Mouse (Mus musculus) frontal cortex, postnatal 36 days (tissue): ENCODE measurements around the gene Add1.

Experiments
- DNase-seq, 2 experiments: peaks; one replicate each; pipeline ENCODE4 v3.0.0; 2022; ENCODE audit warnings: low spot score in 2 of 2

Add1 gene

DNA sequence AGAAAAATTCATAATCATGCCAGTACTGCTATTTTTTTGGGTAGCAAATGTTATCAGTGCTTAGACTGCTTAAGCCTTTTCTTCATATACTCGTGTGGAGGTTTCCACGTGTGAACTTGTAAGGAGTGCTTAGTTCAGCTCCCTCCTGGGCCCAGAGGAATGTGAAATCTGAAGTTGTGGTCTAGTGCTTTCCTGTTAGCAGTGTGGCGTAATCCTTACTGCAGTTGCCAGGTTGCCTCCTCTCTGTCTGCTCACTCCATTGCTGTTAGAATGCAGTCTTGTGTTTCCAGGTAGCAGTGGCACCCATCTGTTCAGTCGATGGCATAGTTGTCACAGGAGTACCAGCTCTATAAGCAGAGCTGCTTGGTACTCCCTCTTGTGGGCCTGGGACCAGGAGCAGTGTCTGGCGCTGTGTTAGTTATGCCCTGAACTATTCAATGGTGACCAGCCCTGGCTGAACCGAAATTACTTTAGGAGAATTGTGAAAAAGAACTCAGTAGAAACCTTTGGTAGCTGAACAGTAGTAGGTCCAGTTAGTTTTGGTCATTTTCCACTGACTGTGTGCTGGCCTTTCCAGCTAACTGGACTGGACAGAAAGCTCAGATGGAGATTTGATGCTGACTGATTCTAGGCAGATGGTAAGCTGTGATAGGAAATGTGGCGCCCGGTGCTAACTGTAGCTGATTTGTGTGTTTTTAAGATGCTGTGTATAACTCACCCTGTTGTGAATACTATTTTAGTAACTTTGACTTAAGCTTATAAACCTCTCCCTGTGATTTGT lies 33.8 kb downstream of the Add1 start:
- DNase-seq, result no peak

- DNase-seq, result no peak
These were observed 34.8 kb downstream of the Add1 start for GRCm38 (mm10) chr5:34608226-34608625.

- no peak for DNase-seq
These were observed 36.5 kb downstream of the Add1 start for GRCm38 (mm10) chr5:34609966-34610365.

- DNase-seq, result no peak
These were observed 59.5 kb downstream of the Add1 start for GRCm38 (mm10) chr5:34632996-34633395.

- DNase-seq, result no peak
These were observed 60.2 kb downstream of the Add1 start for GRCm38 (mm10) chr5:34633641-34634040.

DNA sequence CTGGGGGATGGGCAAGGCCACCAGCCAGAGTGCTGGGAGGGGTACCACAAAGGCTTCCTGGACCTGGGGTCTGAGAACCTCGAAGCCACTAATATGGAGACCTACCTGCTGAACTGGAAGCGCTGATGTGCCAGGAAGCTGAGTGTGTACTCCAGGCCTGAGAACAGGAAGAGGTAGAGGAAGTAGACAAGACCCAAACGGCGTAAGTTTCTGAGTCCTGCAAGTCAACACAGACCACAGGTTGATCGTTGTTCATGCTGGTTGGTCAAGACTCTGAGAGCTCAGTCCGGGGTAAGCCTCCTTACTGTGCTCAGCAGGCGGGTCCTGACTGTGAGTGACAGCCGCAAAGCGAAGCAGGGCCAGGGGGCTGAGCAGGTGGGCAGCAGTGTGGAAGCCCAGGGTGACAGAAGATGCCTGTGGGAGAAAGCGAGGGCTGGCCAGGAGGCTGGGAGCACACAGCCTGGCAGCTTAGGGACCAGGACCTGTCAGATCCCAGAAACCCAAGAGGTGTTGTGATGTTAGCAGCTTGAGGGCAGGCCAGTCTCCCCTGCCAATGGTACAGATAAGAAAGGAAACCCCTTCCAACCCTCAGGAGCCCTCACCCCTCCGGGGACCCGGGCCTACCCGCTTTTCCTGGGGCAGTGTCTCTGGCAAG lies 61.4 kb downstream of the Add1 start:
- no peak for DNase-seq

- DNase-seq, result no peak
These were observed 62.3 kb downstream of the Add1 start for GRCm38 (mm10) chr5:34635665-34636192.

DNA sequence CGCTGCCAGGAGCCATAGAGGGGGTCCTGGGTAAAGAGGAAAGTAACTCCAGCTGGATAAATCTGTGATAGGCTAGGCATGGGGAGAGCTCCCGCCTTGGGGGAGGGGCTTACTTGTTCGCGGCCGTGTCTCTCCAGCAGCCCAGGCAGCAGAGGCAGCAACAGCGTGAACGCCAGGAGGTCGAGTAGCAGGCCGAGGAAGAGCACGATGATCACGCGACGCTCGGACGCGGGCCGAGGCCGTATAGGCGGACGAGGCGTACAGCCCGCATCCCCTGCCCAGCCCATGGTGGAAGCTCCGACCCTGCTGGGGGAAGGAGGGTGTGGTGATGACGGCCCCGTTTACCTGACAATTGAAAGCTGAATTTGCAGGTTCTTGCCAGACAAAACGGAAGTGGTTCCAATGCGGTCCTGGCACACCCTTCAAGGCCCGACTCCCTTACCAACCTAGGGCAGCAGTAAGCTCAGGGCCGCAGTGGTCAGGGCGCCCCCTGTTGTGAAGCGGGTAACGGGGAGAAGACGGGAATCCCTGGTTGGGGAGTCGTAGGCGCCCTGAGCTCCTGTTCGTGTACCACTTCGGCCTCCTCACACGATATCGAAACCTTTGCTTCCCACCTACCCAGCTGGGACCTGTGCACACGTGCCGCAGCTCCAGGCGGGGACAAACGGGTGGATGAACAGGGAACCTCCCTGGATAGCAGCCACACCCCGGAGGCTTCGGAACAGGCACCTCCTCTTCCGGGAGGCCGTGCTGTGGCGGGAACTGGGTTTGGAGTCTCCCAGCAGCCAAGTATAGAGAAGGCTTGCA lies 63.2 kb downstream of the Add1 start, which contains the start of gene Mfsd10:
Mfsd10 (minus strand) TSS at position 732 of the 807 bp plus-strand sequence.
- peak; percentile 75 to 80 for DNase-seq

- DNase-seq, result no peak
These were observed 64.2 kb downstream of the Add1 start for GRCm38 (mm10) chr5:34637591-34638156.

- no peak for DNase-seq
These were observed 68.5 kb downstream of the Add1 start for GRCm38 (mm10) chr5:34641991-34642390.

- DNase-seq, result peak; percentile 59 to 71
These were observed 69.5 kb downstream of the Add1 start for GRCm38 (mm10) chr5:34642932-34643331.

DNA sequence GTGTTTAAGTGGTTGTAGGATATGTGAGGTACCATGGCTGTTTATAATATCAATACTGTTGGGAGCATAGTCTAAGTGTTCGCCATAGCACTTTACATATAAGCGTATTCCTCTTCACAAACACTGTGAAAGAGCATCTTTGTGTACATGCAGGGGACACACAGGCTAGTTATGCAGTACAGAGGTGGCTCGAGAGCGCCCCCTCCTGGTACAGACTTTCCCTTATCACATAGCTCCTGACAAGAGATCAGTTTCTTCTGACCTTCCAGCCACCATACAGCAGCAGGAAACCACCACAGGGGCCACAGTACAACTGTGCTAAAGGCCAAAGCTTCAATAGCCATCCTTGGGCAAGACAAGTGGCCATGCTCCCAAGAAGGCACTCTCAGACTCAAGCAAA lies 74.1 kb downstream of the Add1 start:
- peak; percentile 58 to 61 for DNase-seq

DNA sequence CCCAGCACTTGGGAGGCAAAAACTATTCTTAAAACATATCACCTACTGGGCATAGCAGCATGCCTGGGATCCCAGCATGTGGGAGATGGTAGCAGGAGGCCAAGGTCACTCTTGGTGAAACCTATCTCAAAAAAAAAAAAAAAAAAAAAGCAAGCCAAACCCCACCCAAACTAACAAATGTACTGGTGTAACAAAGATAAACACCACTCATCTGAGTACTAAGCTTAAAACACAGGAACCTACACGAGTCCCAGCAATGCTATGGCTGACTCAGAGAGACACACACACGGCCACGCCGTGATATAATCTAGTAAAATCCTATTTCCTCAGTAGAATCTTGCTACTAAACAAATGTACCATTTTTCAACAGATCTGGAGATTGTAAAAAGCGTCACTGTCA lies 79.5 kb downstream of the Add1 start:
- DNase-seq, result no peak

- DNase-seq, result no peak
These were observed 81.4 kb downstream of the Add1 start for GRCm38 (mm10) chr5:34654881-34655280.

GRCm38 (mm10) chr5:34657556-34657955 lies 84.1 kb downstream of the Add1 start:
- no peak for DNase-seq

GRCm38 (mm10) chr5:34659686-34660590 lies 86.5 kb downstream of the Add1 start, which contains the start of the genes Nop14 and Grk4:
Gene Nop14 (minus strand): TSS chr5:34660148.
Gene Grk4 (plus strand): TSS chr5:34660379.
- peak; percentile 98 to 100 for DNase-seq

GRCm38 (mm10) chr5:34660591-34661130 lies 87.2 kb downstream of the Add1 start:
- peak in 1 of 2 experiments; percentile 25 for DNase-seq

GRCm38 (mm10) chr5:34661909-34662308 lies 88.4 kb downstream of the Add1 start:
- DNase-seq, result no peak

- DNase-seq, result no peak
These were observed 89.8 kb downstream of the Add1 start for GRCm38 (mm10) chr5:34663231-34663630.

DNA sequence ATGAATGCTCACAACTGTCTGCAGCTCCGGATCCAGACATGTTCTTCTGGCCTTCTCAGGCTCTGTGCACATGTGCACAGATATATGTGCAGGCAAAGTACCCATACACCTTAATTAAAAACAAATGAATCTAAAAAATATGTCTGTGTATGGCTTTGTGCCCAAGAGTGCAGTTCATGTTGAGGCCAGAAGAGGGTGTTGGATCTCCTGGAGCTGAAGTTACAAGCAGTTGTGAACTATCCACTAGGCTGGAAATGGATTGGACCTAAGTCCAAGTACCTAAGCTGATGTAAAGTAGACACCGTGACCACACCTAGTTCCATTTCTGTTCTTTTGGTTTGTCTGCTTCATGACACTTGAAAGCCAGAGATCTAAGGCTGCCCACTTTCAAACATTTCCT lies 96.0 kb downstream of the Add1 start:
- no peak for DNase-seq
